Mouse (Mus musculus): Measurements from ENCODE around the gene Magi1. TPM values are rescaled to one million over a fixed set of nuclear protein-coding genes. Genes with fewer than 3 reads are reported as not detected.
A peak's percentile ranks its signal among the peaks of the same experiment; 100 is the strongest.

The Magi1 gene
- total RNA-seq, 2 experiments from 2014 or later: 0.28 to 0.57 TPM

DNA sequence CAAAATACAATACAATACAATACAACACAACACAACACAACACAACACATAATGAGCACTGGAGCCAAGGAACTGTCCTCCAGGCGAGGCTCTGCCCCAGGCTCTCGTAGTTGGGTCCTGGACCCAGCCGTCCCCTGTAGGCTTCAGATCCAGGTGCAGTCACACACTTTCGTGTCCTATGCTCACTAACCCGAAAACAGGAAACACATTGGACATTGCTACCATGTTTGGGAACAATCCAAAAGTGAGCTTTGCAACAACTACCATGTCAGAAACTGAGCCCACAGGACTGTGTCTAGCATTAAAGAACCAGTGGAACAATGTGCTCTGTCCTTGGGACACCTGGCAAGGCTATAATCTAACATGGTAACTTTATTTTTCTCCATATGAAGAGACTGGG is 22.9 kb downstream of the Magi1 start:
- ATAC-seq (replicated peaks; ENCODE audit: low FRiP score, low TSS enrichment, poor library complexity, severe bottlenecking): no peak

DNA sequence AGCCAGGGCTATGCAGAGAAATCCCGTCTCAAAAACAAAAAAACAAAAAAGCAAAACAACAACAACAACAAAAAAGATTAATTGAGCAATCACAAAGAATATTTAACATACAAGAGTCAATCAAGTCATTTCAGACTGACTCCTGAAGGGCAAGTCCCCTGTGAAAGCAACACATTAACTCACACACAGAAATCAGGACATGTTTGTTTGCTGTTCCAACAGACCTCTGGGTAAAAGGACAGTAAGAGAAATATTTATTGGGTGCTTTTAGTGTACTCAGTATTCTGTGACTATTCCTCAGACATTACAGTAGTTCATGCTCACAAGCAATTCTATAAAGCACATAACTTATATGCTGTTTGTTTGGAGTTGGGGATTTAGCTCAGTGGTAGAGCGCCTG is 23.7 kb downstream of the Magi1 start:
- ATAC-seq (replicated peaks; ENCODE audit: low FRiP score, low TSS enrichment, poor library complexity, severe bottlenecking): no peak

DNA sequence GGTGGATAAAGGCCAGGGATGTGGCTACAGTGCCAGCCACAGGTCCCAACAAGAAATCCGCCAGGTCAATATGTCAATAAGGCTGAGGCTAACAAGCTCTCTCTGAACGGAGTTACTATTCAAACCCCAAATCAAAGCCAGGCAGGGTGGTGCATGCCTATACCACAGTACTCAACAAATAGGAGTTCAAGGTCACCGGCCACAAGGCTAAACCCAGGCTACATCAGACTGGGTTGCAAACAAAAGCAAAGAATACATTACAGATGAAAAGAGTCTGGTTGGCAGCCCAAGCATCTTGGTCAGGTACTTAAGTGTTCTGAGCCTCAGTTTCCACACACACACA is 25.9 kb downstream of the Magi1 start:
- no peak for ATAC-seq (replicated peaks; ENCODE audit: low FRiP score, low TSS enrichment, poor library complexity, severe bottlenecking)

DNA sequence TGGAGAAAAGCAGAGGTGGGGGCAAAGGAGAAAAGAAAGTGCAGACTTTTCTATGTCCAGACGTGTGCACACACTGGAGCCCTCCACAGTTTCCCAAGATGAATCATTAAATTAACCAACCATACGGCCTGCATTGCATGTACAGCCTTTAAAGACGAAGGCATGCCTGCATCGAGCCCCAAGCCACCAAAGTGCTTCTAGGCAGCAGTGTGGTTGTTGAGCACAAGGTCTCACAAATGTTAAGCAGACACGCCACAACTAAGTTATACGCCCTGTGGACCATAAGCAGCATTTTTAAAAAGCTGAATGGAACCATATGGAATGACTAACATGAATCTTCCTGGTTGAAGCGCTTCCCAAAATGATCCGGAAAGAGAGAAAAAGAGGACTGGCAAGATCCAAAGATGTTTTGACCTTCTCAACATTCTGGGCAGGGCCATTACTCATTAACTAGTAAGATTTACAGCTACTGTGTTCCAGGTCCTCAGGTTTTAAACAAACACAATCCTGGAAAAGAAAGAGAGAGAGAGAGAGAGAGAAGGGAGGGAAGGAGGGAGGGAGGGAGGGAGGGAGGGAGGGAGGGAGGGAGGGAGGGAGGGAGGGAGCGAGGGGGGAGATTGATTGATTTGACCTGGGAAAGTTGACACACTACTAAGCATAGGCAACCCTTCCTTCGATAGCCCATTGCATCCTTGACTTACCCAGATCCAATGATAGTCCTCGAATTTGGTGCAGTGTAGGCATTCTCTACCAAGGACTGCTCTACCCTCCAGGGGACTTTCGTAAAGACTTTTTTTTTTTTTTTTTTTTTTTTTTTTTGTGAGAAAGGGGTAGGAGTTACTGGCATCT is 26.5 kb downstream of the Magi1 start:
- ATAC-seq (replicated peaks; ENCODE audit: low FRiP score, low TSS enrichment, poor library complexity, severe bottlenecking): no peak

DNA sequence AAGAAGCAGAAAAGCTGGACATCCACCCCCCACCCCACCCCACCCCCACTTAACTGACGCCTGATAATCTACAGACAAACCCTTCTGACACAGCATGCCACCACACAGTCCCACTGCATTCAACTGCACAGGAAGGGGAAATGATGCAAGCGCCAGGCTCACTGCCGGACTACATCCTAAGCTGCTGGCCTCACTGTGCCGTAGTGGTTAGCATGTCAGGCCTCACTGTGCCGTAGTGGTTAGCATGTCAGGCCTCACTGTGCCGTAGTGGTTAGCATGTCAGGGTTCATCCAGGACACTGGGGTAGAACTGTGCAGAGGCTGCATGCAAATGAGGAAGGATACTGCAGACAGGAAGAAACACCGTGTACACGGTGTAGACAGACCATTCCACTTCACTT is 29.8 kb downstream of the Magi1 start:
- ATAC-seq (replicated peaks; ENCODE audit: low FRiP score, low TSS enrichment, poor library complexity, severe bottlenecking): peak; percentile 47

DNA sequence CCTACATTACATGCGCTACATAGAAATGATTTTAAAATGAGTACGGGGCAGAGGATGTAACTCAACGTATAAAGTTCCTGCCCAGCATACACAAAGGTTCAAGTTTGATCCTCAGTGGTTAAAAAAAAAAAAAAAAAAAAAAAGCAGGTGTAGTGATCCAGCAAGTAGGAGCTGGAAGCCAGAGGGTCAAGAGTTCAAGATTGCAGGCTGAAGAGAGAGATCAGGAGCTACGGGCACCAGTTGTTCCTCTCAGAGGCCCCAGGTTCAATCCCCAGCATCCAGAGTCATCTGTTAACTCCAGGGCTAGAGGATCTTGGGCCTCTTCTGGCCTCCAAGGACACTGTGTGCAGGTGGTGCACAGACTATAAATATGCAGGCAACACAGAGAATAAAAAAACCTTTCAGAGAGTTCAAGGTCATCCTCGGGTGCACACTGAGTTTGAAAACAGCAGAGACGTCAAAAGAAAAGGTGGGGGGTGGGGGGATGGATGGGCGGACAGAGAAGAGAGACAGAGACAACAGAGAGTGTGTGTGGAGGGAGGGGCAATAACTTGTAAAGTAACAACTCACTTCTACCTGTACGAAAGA is 32.3 kb downstream of the Magi1 start:
- no peak for ATAC-seq (replicated peaks; ENCODE audit: low FRiP score, low TSS enrichment, poor library complexity, severe bottlenecking)

DNA sequence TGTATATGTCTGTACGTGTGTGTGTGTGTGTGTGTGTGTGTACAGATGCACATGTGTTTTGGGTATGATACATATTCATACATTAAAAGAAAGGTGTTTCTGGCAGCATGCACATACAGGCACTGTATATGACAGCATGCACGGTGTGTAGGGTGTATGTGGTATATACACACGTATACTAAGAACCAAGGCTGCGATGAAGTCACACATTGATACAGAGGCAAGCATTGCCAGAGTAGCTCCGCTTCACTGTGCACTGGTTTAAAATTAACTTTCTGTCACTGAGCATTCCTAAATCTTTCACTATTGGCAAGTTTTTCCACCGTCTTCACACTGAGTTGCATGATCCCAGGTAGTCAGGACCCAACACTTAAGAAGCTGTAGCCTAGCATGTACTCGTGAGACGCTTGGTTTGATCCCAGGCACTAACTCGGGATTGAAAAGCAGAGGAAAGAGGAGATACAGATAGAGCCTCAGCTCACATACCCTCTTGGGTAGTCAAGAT is 34.4 kb downstream of the Magi1 start:
- no peak for ATAC-seq (replicated peaks; ENCODE audit: low FRiP score, low TSS enrichment, poor library complexity, severe bottlenecking)

DNA sequence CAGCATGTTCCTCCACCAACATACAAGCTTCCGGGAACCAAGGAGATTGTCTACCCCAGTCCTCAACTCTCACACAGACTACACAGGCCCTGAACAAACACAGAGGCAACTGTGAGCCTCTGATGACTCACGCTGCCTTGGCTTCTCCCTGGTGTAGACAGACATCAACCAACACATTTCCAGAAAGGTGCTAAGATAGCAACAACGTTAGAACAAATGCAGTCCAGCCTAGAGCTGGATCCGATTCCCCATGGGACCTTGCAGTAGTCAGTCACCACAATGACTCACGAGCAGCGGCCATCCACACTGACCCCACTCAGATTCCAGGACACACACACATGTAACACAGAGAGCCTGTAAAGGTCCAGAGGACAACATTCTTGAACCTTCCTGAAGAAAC is 42.5 kb downstream of the Magi1 start:
- no peak for ATAC-seq (replicated peaks; ENCODE audit: low FRiP score, low TSS enrichment, poor library complexity, severe bottlenecking)

DNA sequence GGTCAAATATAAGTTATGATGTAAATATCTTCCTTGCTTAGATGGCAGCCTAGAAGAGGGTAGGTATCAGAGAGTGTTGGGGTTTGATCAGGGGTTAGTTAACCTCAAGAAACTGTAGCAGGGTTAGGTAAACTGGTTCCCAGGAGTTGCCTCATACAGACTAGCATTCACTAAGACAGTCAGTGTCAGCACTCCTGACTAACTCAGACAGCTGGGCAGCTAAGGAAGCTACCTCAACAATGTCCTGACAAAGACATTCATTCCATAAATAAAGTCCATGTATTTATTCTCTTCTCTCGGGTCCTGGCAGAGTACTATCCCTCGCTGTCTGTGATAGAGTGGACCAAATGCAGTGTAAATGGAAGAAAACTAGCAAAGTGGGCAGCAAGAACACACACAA is 45.1 kb downstream of the Magi1 start:
- ATAC-seq (replicated peaks; ENCODE audit: low FRiP score, low TSS enrichment, poor library complexity, severe bottlenecking): no peak

DNA sequence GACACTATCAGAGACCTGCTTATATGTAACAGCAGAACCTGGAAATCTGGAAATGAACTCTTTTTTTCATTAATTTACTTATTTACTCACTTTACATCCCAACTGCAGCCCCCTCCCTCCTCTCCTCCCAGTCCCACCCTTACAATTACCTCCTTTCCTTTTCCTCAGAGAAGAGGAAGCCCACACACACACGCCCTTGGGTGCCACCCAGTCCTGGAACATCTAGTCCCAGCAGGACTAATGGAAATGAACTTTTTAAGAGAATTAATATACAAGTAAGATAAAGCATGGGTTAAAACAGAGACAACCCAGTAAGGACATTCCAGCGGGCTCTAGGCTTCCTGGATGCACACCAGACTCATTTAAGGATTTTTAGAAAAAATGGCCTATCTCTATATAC is 46.8 kb downstream of the Magi1 start:
- ATAC-seq (replicated peaks; ENCODE audit: low FRiP score, low TSS enrichment, poor library complexity, severe bottlenecking): no peak

DNA sequence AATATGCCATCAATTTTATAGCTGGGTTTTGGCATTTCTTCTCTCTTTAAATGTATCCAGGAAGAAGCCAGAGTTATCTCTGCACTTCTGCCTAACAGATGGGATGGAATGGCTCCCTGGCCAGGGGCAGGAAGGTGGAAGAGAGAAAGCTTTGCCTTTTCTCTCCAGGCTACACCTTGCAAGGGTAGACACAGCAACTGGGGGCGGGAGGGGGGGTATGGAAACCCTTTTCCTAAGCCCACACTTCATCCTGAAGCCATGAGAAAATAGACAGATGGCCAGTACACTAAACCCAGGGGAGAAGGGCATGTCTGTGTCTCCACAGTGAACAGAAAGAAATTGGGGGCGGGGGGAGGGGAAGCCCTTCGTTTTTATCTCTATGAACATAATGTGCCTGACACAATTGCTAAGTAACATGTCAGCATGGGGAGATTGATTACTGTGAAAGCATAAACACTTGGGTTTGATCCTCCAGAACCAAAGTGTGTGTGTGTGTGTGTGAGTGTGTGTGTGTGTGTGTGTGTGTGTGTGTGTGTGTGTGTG is 51.4 kb downstream of the Magi1 start:
- no peak for ATAC-seq (replicated peaks; ENCODE audit: low FRiP score, low TSS enrichment, poor library complexity, severe bottlenecking)

DNA sequence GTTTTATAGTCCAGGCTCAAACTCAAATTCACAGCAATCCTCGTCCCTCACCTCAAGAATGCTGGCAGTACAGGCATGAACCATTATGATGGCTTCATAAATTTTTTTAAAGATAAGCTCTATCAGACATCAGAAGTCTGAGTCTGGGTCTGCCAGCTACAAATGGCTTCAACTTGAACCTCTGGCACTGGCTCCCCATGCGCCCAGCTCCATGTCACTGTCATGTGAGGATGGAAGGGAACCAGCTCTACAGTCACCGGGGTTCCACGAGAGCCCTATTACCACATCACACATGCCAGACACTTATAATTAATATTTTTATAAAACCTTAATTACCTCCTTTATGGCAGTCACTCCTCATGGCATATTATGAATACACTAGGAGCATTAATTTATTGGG is 51.9 kb downstream of the Magi1 start:
- ATAC-seq (replicated peaks; ENCODE audit: low FRiP score, low TSS enrichment, poor library complexity, severe bottlenecking): no peak

DNA sequence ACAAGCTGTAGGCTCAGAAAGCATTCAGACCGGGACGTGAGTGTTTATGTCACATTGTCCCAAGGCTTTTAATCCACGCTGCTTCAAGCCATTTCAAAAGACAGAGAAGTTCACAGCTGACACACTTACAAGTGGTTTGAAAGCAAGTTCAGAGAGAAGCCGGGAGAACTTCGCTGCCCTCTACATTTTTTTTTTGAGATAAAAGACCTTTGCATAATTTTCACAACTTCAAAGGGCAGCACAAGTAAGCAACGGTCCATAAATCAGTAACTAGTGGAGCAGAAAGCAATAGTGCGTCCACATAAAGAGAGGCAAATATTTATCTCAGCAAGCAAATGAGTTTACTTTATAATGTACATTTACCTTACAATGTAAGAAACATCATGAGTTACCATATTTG is 52.4 kb downstream of the Magi1 start:
- ATAC-seq (replicated peaks; ENCODE audit: low FRiP score, low TSS enrichment, poor library complexity, severe bottlenecking): no peak

DNA sequence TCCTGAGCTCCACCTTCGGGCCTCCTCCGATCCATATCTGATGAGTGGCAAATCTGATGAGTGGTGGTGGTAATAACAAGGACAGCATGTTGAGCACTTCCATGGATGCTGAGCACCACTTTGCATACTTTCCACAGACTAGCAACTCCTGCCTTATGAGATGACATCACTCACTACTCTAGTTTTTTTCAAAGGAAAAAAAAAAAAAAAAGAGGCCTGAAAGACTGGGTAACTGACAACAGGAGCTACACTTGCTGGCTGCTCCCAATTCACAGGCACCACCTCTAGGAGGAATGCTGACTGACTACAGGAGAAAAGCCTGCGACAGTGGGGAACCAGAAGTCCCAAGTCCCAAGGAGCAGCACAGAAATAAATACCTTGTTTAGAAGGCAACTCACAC is 52.8 kb downstream of the Magi1 start:
- no peak for ATAC-seq (replicated peaks; ENCODE audit: low FRiP score, low TSS enrichment, poor library complexity, severe bottlenecking)

DNA sequence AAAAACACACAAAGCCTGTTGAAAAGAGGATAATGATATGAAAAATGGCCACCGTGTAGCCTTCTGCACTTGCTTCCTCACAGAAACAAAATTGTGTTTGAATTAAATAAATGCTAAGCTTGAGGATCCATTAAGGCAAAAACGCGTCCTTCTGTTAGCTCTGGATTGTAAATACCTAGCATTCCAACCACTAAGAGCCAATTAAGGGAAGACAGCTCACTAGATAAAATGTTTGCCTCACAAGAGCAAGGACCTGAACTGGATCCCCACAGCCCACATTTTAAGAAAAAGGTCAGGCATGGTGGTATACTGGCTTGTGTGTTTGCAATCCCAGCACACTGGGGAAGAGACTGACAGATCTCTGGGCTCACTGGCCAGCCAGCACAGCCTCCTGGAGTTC is 53.6 kb downstream of the Magi1 start:
- no peak for ATAC-seq (replicated peaks; ENCODE audit: low FRiP score, low TSS enrichment, poor library complexity, severe bottlenecking)

DNA sequence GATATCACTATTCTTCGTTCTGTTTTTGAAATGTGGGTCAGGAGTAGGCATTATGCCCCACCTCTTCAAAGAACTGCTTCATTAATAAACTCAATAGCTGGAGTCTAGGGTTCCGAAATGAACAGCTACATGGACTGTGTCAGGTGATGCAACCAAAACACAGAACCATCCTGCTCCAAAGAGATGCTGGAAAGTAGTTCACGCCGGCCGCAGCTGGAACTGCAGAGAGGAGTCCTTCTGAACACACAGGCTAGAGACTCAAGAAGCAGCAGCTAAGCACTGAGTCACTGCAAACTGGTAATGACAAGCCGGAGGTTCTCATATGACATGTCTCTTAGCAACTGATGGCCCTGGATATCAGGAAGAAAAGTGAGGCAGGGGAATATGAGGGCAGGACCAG is 57.5 kb downstream of the Magi1 start:
- no peak for ATAC-seq (replicated peaks; ENCODE audit: low FRiP score, low TSS enrichment, poor library complexity, severe bottlenecking)

DNA sequence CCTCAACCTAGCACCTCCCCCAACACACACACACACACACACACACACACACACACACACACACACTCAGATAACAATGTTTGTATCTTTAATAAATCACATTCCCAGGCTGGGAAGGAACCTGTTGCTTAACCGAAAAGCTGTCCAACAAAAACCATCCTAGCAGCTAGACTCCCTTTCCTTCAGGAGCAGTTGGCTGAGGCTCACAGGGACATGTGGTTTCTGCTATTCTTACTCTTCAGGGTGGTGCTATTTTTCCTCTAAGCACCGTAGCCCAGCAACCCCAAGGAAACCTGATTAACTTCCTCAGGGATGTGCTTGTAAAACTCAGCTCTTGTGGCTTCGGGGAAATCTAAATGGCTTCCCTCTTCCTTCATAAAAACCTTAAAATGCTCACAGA is 57.9 kb downstream of the Magi1 start:
- no peak for ATAC-seq (replicated peaks; ENCODE audit: low FRiP score, low TSS enrichment, poor library complexity, severe bottlenecking)

DNA sequence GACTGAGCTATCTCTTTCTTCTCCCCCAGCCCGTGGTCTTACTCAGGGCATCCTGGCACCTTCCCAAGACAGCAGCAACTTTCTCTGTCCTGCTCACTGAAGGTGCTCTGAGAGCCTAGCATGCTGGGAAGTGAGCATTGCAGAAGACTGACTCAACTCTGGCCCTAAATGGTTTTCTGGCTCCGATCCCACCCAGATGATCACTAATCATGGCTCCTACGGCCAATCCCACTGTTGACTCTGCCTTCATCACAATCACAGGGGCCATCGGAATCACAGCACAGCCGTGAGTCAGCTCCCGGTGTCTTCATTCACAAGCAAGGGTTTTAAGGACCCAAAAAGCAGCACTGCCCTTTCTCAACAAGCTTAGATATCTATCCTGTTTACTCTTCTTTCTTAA is 58.6 kb downstream of the Magi1 start:
- no peak for ATAC-seq (replicated peaks; ENCODE audit: low FRiP score, low TSS enrichment, poor library complexity, severe bottlenecking)

DNA sequence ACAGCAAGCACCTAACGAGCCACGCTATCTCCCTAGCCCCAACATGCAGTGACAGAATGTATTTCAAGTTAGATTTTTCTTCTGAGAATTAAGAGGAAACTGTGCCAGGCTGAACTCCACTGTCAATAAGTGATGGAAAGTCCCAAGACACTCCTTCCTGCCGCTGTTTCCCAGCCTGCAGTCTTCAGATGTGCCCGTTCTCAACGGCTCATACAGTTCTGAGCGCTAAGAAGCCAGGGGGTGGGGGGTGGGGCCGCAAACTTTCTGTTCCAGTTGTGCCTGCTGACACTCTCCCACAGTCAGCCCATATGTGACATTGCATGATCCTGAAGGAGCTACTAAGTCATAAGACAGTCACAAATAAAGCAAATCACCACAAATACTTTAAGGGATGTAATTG is 61.5 kb downstream of the Magi1 start:
- ATAC-seq (replicated peaks; ENCODE audit: low FRiP score, low TSS enrichment, poor library complexity, severe bottlenecking): no peak

DNA sequence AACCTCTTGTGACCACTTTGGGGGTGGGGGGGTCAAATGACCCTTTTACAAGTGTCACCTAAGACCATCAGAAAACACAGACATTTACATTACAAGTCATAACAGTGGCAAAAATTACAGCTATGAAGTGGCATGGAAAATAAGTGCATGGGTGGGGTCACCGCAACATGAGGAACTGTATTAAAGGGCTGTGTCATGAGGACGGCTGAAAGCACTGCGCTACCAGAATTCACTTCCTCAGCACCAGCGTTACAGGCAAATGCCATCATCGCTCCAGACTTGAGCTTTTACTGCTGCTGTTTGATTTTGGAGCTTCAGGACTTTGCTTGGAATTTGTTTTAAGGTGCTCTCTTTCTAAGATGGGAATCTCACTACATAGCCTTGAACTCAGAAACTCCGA is 62.0 kb downstream of the Magi1 start:
- no peak for ATAC-seq (replicated peaks; ENCODE audit: low FRiP score, low TSS enrichment, poor library complexity, severe bottlenecking)

DNA sequence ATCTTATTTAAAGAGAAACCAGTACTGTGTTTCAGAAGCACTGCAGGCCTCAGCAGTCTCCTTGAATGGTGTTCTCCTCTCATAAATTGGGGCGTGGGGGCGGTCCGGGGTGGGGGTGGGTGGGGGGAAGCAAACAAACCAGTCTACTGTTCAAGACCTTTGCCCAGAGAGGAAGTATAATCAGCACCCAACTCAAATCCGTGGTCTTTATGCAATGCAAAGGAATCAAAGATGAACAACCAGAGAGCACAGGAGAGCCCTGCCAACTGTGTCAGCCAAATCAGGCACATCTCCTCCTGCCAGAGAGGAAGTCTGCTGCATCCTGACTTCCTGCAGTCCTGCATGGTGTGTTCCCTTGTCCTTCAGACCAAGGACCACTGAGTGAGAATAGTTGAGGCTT is 65.6 kb downstream of the Magi1 start:
- no peak for ATAC-seq (replicated peaks; ENCODE audit: low FRiP score, low TSS enrichment, poor library complexity, severe bottlenecking)

Measured in megakaryocyte-erythroid progenitor cell, adult 5-6 weeks (primary cell).